Mouse (Mus musculus) limb, embryonic 13.5 days (tissue): ENCODE data around the gene Uqcr10. TPM values are rescaled to one million over a fixed set of nuclear protein-coding genes. Genes with fewer than 3 reads are reported as not detected.
A peak's percentile ranks its signal among the peaks of the same experiment; 100 is the strongest.

ENCODE experiments used
- ATAC-seq: fragments of 200-750 bp; cut with Nextera tagmentation; 2 replicates; pipeline ENCODE4 v1.8.0; 2017; ENCODE audit warnings: low read depth, moderate number of reproducible peaks, moderate TSS enrichment; ENCODE audit not compliant: low FRiP score
- H3K27ac ChIP-seq: fragments of 300-500 bp; sonication (generic); 2 replicates; pipeline ENCODE4 v1.5.1; 2015; ENCODE audit warnings: inconsistent platforms, mild to moderate bottlenecking, moderate library complexity
- H3K27me3 ChIP-seq: fragments of 300-500 bp; sonication (generic); 2 replicates; pipeline ENCODE4 v1.6.1; 2015; ENCODE audit warnings: mild to moderate bottlenecking, inconsistent platforms
- H3K36me3 ChIP-seq: fragments of 300-500 bp; sonication (generic); 2 replicates; pipeline ENCODE4 v1.6.1; 2015; ENCODE audit warnings: inconsistent platforms, mild to moderate bottlenecking, moderate library complexity
- H3K4me1 ChIP-seq: fragments of 300-500 bp; sonication (generic); 2 replicates; pipeline ENCODE4 v1.6.1; 2015; ENCODE audit warnings: inconsistent platforms
- H3K4me2 ChIP-seq: fragments of 300-500 bp; sonication (generic); replicated peaks from 2 replicates; pipeline ENCODE4 v1.6.1; 2015; ENCODE audit warnings: inconsistent platforms, mild to moderate bottlenecking, moderate library complexity
- H3K4me3 ChIP-seq: fragments of 300-500 bp; sonication (generic); 2 replicates; pipeline ENCODE4 v1.5.1; 2015; ENCODE audit warnings: moderate library complexity, mild to moderate bottlenecking, inconsistent platforms
- H3K9ac ChIP-seq: fragments of 300-500 bp; sonication (generic); 2 replicates; pipeline ENCODE4 v1.6.1; 2015; ENCODE audit warnings: mild to moderate bottlenecking, inconsistent platforms
- H3K9me3 ChIP-seq: fragments of 300-500 bp; sonication (generic); 2 replicates; pipeline ENCODE4 v1.6.1; 2016; ENCODE audit warnings: inconsistent platforms
- WGBS: fragments of 180-500 bp; shearing (Covaris S2); methylation state at CpG from one replicate; pipeline ENCODE4 v1.1.7; 2015; 5-methylcytosine and 5-hydroxymethylcytosine counted together
- polyA plus RNA-seq: library from polyadenylated mRNA; unstranded; fragments of >200 nt; fragmentation: Nextera tagmentation; extraction: Ambion mirVana; gene quantifications from 2 replicates; pipeline ENCODE4 v1.2.1, GENCODE M21; 2015

Gene Uqcr10
- 662 and 692 TPM in 2 replicates for polyA plus RNA-seq

DNA sequence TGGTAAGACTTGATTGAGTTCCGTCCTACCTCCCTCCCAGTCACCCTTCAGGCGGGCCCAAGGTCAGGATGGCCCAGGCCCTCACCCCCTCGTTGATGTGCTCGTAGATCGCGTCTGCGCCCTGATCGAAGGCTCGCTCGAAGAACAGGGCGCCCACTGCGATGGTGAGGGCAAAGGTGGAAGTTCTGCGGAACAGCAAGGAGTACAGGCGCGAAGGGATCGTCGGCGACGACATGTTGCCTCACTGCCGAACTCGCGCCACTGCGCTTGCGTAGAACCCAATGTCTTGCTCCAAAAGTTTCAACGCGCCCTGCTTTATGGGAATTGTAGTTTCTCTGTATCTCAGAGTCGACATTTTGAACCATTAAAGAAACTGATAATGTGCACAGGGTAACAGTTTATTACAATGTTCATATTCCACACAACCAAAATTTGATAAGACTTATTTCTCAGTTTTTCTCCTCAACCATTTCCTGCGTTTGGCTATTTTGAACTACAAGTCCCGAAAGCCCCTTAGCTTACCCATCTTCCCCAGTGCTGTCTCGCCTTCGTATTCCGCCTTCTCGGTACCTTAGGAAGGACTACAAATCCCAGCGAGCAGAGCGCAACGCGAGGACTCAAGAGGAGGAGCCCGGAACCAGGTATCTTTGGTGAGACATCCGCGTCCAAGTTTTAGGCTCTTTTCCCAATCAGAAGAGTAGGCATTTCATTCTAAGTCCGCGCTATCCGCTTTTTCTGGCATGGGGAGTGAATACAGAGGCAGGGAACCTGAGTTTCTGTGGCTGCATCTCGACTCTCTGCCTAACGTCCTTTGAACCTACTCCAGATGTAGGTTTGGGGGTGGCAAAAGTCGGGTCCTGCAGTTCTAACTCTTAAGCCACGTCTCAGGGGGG is at the start of gene Uqcr10, which contains the start of gene Zmat5:
Gene Uqcr10 (minus strand): TSS at position 271 of the 893 bp plus-strand sequence.
Gene Zmat5 (plus strand): TSS at position 607 of the 893 bp plus-strand sequence.
- Histone ChIP-seq H3K4me3 (peak within 1 kb of the TSS; percentile 70), H3K4me1 (peaks cover 17% of the 10 kb centered on the region), H3K9me3 (no peaks in the 10 kb centered on the region), H3K27me3 (no peaks in the 10 kb centered on the region), H3K36me3 (peaks cover 20% of the 10 kb centered on the region), H3K27ac (peak within 1 kb of the TSS; percentile 45; the same call in 1 of the 2 replicates), H3K9ac (peak within 1 kb of the TSS; percentile 84), H3K4me2 (peak within 1 kb of the TSS; percentile 82)
- ATAC-seq: peak; percentile 98
- WGBS: under 1% methylated on average over 47 of the region's 47 CpGs

GRCm38 (mm10) chr11:4752836-4753235 is 48.7 kb upstream of the Uqcr10 start:
- 19% methylated on average over 10 of the region's 10 CpGs for WGBS
- no peak overlapping the region for H3K4me3 ChIP-seq
- peaks cover 5% of the 10 kb centered on the region; the same call in 1 of the 2 replicates for H3K9me3 ChIP-seq
- no peak overlapping the region for H3K4me2 ChIP-seq
- H3K27me3 ChIP-seq: peaks cover 51% of the 10 kb centered on the region
- no peaks in the 10 kb centered on the region for H3K4me1 ChIP-seq
- H3K9ac ChIP-seq: no peak overlapping the region
- no peak for ATAC-seq
- no peaks in the 10 kb centered on the region for H3K36me3 ChIP-seq
- no peak overlapping the region for H3K27ac ChIP-seq

GRCm38 (mm10) chr11:4750263-4750662 is 46.1 kb upstream of the Uqcr10 start:
- H3K4me2 ChIP-seq: no peak overlapping the region
- no peak overlapping the region for H3K4me3 ChIP-seq
- no peak overlapping the region for H3K9ac ChIP-seq
- H3K27ac ChIP-seq: no peak overlapping the region
- ATAC-seq: no peak
- WGBS: 3% methylated on average over 9 of the region's 9 CpGs
- peaks cover 17% of the 10 kb centered on the region for H3K4me1 ChIP-seq
- H3K36me3 ChIP-seq: no peaks in the 10 kb centered on the region
- peaks cover 70% of the 10 kb centered on the region for H3K27me3 ChIP-seq
- peaks cover 5% of the 10 kb centered on the region; the same call in 1 of the 2 replicates for H3K9me3 ChIP-seq

- Histone ChIP-seq H3K27ac (no peak overlapping the region), H3K9ac (no peak overlapping the region), H3K9me3 (no peaks in the 10 kb centered on the region), H3K4me3 (peak overlapping the region; percentile 54), H3K27me3 (peaks cover 89% of the 10 kb centered on the region), H3K4me2 (peak overlapping the region; percentile 95), H3K4me1 (peaks cover 17% of the 10 kb centered on the region), H3K36me3 (no peaks in the 10 kb centered on the region)
- ATAC-seq: no peak
- WGBS: 1% methylated on average over 11 of the region's 12 CpGs
Observed at GRCm38 (mm10) chr11:4747285-4747684, 43.1 kb upstream of the Uqcr10 start.

- Histone ChIP-seq H3K9me3 (no peaks in the 10 kb centered on the region), H3K36me3 (no peaks in the 10 kb centered on the region), H3K4me3 (peak within 1 kb of the TSS; percentile 54), H3K4me2 (peak within 1 kb of the TSS; percentile 95), H3K27me3 (peaks cover 94% of the 10 kb centered on the region), H3K4me1 (peaks cover 17% of the 10 kb centered on the region), H3K27ac (no peak within 1 kb of the TSS), H3K9ac (peak within 1 kb of the TSS; percentile 45)
- ATAC-seq: no peak
- under 1% methylated on average over 48 of the region's 73 CpGs for WGBS
Observed at GRCm38 (mm10) chr11:4746733-4747132, 42.6 kb upstream of the Uqcr10 start, which contains the start of gene Cabp7. Gene Cabp7, minus strand, starts transcription at chr11:4746778.

DNA sequence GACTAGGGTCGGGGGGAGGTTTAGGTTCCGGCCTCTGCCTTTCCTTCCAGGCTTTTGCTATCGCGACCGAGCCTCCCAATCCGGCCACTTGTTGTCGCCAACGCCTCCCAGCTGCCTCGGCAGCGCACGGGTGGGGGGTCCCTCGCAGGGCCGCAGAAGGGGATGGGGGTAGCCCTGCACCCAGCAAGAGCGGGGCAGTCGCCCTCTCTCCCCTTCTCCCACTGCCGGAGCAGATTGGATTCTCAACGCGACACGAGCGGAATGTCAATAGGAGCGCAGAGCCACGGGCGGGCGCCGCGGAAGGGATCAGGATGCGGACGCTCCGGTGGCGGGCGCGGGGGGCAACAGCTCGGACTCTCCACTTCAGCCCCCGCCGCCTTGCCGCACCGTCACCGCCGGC is 41.8 kb upstream of the Uqcr10 start:
- H3K4me2 ChIP-seq: peak overlapping the region; percentile 95
- no peak for ATAC-seq
- peak overlapping the region; percentile 54 for H3K4me3 ChIP-seq
- under 1% methylated on average over 38 of the region's 39 CpGs for WGBS
- peak overlapping the region; percentile 45; the same call in 1 of the 2 replicates for H3K9ac ChIP-seq
- peaks cover 99% of the 10 kb centered on the region for H3K27me3 ChIP-seq
- H3K4me1 ChIP-seq: peaks cover 17% of the 10 kb centered on the region
- H3K36me3 ChIP-seq: no peaks in the 10 kb centered on the region
- H3K27ac ChIP-seq: no peak overlapping the region
- H3K9me3 ChIP-seq: no peaks in the 10 kb centered on the region

DNA sequence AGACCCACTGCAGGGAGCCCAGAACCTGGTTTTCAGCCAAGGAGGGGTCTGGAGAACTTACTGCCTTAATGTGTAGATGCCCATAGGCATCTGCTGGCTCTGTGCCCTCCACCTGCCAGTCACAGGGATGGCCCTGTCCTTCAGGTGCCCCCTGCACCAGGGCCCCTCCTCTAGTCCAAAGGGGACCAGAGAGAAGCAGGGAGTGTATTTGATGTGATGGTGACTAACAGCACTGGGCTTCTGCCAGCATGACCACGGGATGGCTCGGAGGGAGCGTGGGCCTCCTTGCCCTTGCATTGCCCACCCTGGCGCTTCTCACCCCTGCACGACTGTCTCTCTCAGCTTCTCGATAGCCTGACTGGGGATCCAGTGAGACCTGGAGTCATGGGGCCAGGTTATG is 40.5 kb upstream of the Uqcr10 start:
- ATAC-seq: no peak
- H3K4me1 ChIP-seq: peaks cover 17% of the 10 kb centered on the region
- no peak overlapping the region for H3K27ac ChIP-seq
- H3K4me2 ChIP-seq: no peak overlapping the region
- H3K27me3 ChIP-seq: peaks cover 95% of the 10 kb centered on the region
- no peak overlapping the region for H3K9ac ChIP-seq
- no peaks in the 10 kb centered on the region for H3K36me3 ChIP-seq
- 65% methylated on average over 6 of the region's 6 CpGs for WGBS
- no peak overlapping the region for H3K4me3 ChIP-seq
- H3K9me3 ChIP-seq: no peaks in the 10 kb centered on the region

GRCm38 (mm10) chr11:4740785-4741184 is 36.6 kb upstream of the Uqcr10 start:
- ATAC-seq: no peak
- Histone ChIP-seq H3K4me1 (peaks cover 4% of the 10 kb centered on the region), H3K36me3 (peaks cover 8% of the 10 kb centered on the region), H3K9me3 (no peaks in the 10 kb centered on the region), H3K4me2 (no peak overlapping the region), H3K4me3 (no peak overlapping the region), H3K9ac (no peak overlapping the region), H3K27me3 (peaks cover 56% of the 10 kb centered on the region), H3K27ac (no peak overlapping the region)
- WGBS: 52% methylated on average over 5 of the region's 5 CpGs

DNA sequence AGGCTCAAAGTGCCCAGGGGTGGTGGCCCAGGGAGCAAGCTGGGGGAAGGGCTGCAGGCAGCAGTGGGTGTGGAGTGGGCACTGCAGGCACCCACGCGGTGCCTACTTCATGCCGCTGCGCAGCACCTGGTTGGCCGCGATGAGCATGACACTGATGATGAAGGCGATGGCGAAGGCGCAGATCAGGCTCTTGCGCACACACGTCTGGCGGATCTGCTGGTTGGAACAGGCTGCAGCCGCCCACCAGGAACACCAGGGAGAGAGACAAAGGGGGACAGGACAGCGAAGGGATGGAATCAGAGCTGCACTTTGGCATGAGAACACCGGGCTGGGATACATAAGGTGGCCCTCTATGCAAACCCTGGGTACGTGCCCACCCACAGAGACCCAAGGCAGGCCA is 34.6 kb upstream of the Uqcr10 start:
- Histone ChIP-seq H3K9ac (no peak overlapping the region), H3K36me3 (peaks cover 14% of the 10 kb centered on the region), H3K4me3 (no peak overlapping the region), H3K4me1 (no peaks in the 10 kb centered on the region), H3K4me2 (no peak overlapping the region), H3K27me3 (peaks cover 40% of the 10 kb centered on the region), H3K9me3 (no peaks in the 10 kb centered on the region), H3K27ac (no peak overlapping the region)
- no peak for ATAC-seq
- WGBS: 90% methylated on average over 16 of the region's 16 CpGs

DNA sequence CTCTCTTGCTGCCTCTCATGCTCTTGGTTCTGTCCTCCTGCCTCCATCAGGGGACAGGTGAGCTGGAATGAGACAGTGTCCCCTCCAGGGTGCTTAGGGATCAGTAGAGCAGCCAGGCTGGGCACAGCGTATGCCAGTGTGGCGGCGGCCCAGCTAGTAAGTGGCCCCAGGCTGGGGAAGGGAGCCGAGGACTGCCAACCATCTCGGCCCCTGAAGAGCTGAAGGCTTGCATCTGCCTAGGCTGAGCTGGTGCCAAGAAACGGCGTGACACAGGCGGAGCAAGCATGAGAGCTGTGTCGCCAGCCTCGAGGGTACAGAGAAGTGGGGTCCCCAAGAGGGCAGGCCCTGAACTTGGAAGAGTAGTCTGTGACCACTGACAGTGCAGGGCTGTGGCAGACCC is 33.5 kb upstream of the Uqcr10 start:
- Histone ChIP-seq H3K4me3 (no peak overlapping the region), H3K4me1 (no peaks in the 10 kb centered on the region), H3K4me2 (no peak overlapping the region), H3K9me3 (no peaks in the 10 kb centered on the region), H3K27me3 (peaks cover 29% of the 10 kb centered on the region), H3K27ac (no peak overlapping the region), H3K36me3 (peaks cover 14% of the 10 kb centered on the region), H3K9ac (no peak overlapping the region)
- no peak for ATAC-seq
- 84% methylated on average over 10 of the region's 10 CpGs for WGBS

- H3K4me3 ChIP-seq: no peak overlapping the region
- H3K9me3 ChIP-seq: no peaks in the 10 kb centered on the region
- H3K9ac ChIP-seq: no peak overlapping the region
- WGBS: 39% methylated on average over 6 of the region's 6 CpGs
- H3K4me2 ChIP-seq: no peak overlapping the region
- no peak overlapping the region for H3K27ac ChIP-seq
- peaks cover 25% of the 10 kb centered on the region for H3K36me3 ChIP-seq
- peaks cover 16% of the 10 kb centered on the region for H3K27me3 ChIP-seq
- no peaks in the 10 kb centered on the region for H3K4me1 ChIP-seq
- ATAC-seq: no peak
Observed at GRCm38 (mm10) chr11:4736355-4736754, 32.2 kb upstream of the Uqcr10 start.

GRCm38 (mm10) chr11:4734179-4734578 is 30.0 kb upstream of the Uqcr10 start:
- Histone ChIP-seq H3K4me2 (no peak overlapping the region), H3K27ac (no peak overlapping the region), H3K4me1 (peaks cover 7% of the 10 kb centered on the region; the same call in 1 of the 2 replicates), H3K9ac (no peak overlapping the region), H3K36me3 (peaks cover 25% of the 10 kb centered on the region), H3K9me3 (no peaks in the 10 kb centered on the region), H3K27me3 (peaks cover 4% of the 10 kb centered on the region; the same call in 1 of the 2 replicates), H3K4me3 (no peak overlapping the region)
- WGBS: 39% methylated on average over 12 of the region's 12 CpGs
- no peak for ATAC-seq
